Mouse (Mus musculus): ENCODE data around the gene Zmiz1. TPM values are rescaled to one million over a fixed set of nuclear protein-coding genes. Genes with fewer than 3 reads are reported as not detected.
A peak's percentile ranks its signal among the peaks of the same experiment; 100 is the strongest.

Gene Zmiz1
- total and polyA plus RNA-seq, 3 experiments = 90.8 to 142 (median 95.8) TPM

DNA sequence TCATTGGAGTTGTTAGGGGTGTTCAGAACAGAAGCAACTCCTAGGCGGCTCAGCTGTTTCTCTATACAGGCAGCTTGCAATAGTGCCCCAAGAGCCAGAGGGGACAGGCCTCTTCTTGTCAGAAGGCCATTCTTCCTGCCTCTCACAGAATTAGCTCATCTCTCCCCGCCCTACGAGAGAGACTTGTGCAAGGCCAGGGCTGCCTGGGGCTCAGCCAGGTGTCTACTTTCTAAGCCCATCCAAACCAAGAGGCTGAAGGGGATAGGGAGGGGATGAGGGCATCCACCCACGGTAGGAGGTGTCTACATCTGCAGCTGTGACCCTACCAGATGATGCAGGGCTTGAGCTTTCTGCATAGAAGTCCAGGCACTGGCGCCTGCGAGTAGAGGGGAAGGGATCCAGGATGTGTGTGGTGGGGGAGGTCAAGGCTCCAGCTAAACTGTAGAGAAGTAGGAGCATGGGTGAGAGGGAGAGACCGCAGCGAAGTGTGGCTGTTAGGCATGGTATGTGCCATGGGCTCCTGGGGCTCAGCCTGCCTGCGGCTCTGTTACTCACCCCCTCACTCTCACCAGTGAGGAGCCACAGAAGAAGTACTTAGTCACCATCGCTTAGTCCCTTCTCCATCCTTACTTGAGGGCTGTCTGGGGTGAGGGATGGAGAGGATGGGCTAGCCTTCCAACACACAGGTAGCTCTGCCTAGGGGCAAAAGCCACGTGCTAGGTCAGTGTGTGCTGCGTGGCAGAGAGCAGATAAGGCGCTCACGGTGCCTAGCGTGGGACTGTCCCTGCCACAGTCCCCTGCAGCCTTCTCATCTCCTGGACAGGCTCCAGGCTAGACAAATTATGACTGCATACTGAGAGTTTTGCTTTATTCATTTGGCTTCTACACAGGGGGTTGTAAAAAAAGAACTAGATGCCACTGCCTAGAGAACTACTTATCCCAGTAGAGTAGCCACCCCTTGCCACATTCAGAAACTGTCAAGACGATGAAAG, 130.3 kb downstream of the Zmiz1 start:
- DNase-seq = peak; percentile 78

DNA sequence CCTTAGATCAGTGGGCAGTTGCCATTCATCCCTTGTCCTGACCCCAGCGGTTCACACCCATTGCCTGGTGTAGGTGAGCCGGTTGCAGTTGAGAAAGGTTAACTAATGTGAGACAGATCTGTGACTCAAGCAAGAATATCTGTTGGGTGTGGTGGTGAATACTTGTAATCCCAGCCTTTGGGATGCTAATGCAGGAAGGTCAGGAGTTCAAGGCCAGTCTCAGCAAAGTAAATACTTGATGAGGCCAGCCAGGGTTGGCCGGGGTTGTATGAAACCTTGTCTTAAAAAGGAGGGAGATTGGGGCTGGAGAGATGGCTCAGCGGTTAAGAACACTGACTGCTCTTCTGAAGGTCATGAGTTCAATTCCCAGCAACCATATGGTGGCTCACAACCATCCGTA, 132.0 kb downstream of the Zmiz1 start:
- DNase-seq = no peak

DNA sequence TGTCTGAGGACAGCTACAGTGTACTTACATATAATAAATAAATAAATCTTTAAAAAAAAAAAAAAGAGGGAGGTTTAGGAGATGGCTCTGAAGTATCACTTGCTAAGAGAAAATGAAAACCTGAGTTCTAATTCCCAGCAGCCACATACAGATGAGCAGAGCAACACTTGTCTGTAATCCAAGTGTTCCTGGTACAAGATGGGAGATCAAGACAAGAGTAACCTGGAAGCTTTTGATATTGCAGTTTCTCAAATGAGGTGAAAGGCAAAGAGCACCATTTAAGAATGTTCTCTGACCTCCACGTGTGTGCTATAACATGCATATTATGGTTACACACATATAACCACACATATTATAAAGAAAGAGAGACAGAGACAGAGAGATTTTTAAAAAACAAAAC, 132.4 kb downstream of the Zmiz1 start:
- no peak for DNase-seq

DNA sequence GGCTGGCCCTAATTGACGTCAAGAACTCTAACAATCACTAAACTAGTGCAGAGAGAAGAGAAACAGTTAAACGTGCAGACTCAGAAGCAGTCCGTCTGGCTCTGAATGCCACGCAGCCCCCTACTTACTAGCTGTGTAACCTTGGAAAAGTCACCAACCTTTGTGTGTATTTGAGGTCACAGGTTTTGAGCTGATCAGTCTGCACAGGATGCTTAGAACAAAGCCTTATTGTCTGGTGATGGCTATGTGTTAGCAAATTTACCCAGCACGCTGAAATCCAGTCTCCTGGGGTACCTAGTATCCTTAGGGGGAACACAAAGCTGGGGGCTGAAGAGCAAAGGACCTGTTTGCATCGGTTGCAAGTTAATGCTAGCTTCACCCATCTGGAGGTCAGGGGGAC, 133.5 kb downstream of the Zmiz1 start:
- DNase-seq = no peak

DNA sequence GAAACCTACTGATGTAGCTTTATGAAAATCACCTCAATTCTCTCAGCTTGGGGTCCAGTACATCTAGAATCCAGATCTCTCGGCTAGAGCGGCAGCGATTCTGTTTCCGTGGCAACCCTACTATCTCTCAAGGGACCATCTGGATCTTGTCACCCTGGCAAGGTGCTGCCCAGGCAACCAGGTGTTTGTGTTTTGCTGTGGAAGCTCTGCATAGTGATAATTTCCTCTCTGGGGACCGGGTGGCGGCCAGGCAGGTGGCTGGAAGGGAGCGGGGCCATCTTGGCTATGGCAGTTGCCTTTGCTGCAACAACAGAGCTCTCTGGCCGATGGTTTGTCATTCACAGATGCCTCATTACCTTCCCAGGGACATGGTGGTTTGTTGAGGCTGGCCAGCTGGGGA, 134.9 kb downstream of the Zmiz1 start:
- DNase-seq = no peak

DNA sequence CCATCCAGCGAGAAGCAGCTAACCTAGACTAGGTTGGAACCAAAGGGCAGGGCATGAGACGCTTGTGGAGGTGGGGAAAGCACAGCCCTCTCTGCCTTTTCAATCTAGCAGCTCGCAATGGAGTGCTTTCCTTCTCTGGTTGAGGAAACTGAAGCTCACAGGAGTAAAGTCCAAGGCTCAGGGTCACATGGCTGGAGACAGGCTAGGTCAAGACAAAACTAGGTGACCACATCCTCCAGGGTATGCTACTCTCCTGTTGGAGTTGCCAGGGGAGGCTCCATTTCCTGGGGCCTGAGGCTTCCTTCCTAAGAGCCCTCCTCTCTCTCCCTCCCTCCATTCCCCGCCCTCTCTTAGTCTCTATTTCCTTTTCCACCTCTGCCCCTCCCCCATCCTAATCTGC, 135.6 kb downstream of the Zmiz1 start:
- DNase-seq = no peak

DNA sequence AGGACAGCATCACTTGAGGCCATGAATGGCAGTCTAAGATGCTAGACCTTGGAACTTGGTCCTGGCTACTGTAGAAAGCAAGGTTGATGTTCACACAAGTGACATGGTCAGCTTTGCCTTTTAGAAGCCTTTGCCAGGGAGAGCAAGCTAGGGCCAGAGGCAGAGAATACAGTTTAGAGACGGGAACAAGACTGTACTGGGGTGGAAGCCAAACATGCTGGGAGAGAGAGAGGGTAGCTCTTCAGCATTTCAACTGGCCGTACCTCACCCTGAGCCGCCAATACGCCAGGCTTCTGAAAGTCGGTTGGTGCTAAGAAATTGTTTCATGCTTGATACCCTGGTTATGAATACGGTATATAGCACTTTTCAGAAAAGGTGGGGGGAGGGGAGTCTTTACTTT, 140.0 kb downstream of the Zmiz1 start:
- DNase-seq = no peak

DNA sequence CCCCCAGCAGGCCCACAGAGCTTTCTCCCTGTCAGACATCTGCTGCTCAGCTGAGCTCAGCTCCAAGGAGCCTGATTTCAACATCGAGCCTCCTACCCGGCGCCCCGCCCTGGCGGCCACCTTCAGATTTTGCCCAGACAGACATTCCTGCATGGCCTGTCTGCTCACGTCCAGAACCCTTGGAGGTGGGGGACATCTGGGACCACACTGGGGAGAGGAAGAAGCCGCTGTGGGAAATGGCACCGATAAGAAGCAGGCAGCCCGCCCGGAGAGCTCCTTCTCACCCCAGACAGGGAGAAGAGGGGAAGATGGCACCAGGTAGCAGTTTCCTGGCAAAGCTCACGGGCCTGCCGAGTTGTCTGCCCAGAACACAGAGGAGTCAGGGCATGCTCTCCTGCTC, 140.9 kb downstream of the Zmiz1 start:
- DNase-seq = no peak

DNA sequence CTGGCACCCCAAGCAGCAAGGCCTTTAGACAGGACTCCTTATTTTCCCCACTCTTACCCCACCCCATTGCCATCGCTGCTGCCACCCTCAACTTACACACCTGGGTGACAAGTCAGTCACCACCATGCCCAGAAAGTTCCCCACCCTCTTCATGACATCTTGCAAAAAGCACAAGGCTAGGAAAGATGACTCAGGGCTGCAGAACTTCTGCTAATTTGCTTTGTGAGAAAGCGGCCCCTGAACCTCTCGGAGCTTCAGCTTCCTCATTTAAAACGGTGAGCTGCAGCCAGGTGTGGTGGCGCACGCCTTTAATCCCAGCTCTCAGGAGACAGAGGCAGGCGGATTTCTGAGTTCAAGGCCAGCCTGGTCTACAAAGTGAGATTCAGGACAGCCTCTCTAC, 141.4 kb downstream of the Zmiz1 start:
- no peak for DNase-seq

DNA sequence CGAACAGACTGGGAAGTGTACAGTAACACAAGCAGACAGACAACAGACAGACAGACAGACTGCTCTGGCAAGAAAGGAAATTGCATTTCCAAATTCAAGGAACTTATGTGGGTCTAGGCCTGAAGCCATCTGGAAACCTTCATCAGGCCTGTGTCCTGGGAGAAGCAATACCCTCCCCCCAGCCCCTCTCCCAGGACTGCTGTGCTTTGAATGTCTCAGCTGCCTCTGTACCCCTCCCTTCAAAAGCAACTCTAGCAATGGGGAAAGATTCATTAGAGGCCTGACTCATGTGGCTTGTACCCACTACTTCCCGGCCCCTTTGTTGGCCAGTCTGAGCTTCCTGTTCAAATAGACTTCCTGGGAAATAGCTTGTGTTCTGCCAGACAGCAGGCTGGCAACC, 142.0 kb downstream of the Zmiz1 start:
- DNase-seq = no peak

DNA sequence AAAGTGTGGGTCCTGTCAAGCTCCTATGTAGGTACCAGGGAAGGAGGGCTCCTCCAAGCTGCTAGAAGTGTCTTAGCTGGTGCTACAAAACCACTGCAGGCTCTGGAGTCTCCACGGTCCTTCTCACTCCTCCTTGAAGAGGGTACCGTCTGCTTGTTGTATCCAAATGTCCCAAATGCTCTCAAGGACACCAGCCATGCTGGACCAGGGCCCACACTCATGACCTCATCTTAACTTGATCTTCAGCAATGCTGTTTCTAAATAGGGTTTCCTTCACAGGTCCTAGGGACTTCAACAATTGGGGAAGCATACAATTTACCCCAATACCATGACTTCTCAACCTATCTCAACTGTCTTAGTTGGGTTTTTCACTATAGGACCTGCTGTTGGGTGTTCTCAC, 143.0 kb downstream of the Zmiz1 start:
- peak; percentile 79 for DNase-seq

DNA sequence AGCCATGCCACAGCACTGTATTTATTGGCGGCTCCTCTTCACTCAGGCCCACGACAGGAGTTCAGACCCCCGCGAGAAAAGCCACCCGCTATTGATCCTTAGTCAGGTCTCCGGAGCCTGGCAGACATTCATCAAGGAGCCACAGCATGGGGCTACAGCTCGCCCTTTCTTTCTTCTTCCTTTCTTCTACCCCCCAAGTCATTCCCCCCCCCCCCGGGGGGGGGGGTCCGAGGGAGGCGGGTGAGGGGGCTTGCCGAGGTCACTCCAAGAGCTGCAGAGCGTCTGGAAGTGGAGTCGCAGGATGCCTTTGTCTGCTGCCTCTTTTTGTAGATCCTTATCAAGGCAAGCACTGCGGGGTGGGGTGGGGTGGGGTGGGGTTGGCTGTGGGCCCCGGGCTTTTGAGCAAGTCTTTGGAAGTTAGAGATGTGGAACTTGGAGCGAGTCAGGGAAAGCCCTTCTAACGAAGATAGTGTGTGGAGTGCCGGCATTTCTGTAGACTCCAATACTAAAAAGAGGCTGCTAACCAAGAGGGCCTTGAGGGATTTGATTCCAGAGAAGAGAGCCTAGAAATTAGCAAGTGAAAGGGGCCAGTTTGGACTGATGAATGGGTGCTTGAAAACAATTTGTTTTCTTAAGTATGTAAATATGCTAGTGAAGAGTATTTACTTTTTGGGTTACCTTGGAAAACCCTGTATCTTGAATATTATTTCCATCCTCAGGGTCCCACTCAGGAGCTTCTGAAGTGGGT, 145.6 kb downstream of the Zmiz1 start:
- no peak for DNase-seq

DNA sequence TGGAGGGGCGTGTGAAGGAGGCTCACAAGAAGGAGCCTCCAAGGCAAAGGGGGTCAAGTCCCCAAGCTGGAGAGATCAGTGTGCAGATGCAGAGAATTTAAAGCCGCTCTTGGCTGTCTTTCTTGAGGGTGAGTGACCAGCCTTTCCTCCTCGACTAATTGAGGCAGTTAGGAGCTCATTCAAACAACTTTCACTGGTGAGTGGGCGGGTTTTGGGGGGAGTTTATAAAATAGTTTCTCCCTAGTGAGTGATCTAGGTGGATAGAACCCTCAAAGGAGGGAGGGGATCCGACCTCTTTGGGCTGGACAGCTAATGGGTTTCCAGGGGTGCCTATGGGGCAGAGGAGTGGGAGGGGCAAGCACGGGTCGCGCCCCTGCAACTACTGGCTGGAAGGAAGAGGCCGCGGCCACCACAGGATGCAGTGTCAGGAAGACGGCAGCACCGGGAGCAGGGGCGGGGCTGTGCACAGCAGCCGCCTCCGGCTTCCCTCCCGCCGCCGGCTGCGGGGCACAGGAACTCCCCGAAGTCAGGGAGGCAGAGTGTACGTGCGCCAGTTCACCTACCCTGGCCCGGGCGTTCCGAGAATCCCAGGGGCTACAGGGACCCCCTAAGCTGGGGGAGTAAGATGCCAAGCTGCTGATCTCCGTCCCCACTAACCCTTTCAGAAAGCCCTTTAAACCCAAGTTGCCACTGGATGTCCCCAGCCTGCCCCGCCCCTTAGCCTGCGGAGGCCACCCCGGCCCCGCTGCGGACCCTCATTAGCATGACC, 147.6 kb downstream of the Zmiz1 start:
- peak; percentile 78 for DNase-seq

DNA sequence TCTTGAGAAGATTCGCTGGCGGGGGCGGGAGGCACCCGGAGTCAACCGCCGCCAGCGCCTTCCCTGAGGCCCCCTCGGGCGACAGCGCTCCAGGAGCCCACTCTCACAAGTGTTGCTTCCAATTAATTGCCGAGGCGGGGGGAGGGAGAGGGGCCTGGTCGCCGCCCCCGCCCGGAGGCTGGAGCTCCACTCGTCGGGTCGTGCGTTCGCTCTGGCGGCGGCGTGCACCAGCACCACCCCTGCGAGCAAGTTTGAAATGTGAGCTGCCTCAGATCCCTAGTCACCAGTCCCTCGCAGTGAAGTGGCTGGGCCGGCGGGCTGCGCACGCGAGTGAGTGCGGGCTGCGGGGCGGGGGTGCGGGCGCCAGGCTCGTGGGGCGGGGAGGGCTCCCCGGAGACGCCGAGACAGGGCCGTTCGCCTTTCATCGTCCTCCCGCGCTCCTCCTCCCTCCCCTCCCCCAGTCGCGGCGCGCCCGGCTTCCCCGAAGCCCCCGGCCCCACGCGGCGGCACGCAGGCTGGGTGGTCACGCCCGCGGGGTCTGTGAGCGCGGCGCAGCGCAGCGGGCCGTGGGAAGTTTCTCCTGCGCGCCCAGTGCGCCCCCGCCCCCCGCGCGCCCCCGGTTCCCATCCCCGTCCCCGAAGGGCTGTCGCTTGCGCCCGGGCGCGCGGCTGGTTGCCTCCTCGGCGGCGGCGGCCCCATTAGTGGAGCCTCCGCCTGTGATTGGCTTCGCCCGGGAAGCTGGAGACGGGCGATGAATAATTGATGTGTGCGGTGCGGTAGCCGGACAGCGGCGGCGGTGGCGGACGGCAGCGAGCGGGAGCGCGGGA, 148.4 kb downstream of the Zmiz1 start:
- DNase-seq = peak; percentile 59

DNA sequence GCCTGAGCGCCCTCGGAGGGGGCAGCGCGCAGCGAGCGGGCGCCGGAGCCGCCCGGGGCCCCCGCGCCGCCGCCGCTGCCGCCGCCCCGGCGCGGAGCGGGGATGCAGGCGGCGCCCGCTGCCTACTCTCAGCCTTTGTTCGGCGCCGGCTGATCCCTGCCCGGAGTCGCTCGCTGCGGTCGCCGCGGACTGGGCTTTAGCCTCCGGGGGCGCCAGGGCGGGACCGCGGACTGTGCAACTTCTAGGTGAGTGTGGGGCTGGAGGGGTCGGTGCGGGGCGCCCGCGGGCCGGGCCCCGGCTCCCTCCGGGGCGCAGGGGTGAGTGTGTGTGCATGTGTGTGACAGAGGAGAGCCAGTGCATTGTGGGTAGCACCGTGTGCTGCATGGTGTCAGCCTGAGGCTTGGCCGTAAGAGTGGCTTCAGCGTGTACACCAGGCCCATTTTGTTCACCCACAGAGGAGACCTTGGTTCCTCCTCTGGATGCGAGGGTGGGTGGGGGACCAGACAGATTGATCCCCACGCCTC, 149.0 kb downstream of the Zmiz1 start:
- peak; percentile 65 for DNase-seq

DNA sequence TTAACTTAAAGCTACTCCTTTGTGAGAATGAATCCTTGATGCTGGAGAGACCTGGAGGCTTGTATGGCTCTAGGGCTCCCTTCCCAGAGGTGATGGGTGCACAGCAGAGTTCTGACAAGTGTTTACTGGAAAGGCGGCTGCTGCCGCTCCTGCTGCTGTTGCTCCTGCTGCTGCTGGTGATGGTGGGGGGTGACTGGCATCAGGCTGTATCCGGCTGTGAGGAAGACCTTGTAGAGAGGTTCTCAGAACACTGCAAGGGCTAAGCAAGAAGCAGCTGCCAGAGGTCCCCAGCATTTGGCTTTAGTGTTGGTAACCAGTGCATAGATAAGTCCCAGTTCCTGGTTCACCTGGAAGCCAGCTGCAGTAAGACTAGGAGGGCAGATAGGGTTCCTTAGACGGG, 149.6 kb downstream of the Zmiz1 start:
- DNase-seq = no peak

DNA sequence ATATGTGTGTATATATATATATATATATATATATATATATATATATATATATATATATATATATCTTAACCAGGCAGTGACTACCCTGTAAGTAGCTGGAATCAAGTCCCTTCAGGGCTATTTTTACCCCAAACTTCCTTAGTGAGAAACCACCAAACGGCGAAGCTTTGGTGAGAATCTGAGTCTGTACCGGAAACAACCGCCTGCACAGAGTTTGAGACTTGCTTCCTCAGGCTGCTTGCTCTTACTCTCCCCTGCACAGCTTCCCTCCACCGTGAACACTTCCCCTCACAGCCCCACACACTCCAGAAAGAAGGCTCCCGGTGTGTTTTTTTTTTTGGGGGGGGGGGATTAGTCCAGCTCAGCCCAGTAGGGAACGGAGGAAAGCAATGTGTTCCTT, 150.4 kb downstream of the Zmiz1 start:
- DNase-seq = no peak

DNA sequence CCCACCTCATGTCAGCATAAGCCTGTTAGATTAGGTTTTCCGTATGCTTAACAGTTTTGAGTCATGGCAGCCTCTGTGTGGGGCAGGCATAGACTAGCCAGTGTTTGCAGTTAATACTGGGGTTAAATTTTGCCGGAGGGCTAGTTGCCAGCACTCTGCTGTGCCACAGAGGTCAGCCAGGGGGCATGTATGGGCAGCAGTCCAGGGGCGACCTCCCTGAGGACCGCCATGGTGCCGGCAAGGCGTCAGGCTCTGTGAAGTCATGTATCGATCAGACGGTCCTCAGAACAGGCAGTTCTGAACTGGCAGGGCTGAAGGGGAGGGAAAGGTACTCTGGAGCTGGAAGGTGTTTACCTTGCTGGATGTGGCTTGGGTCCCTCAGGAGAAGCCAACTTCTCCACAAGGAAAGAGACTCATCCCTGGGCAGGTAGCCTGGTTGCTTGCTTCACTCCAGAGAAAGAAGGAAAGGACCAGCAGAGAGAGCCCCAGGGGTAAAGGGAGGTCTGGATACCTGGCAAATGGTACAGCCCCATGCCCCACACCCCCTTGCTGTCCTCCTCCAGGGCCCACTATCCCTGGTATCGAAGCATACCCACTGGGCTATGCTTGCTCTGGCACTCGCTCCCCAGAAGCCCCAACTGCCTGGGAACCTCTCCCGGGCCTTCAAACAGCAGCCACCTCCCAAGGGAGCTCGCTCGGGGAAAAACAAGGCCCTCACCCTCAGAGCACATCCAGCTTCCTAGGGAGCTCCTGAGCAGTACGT, 151.6 kb downstream of the Zmiz1 start:
- DNase-seq = no peak

DNA sequence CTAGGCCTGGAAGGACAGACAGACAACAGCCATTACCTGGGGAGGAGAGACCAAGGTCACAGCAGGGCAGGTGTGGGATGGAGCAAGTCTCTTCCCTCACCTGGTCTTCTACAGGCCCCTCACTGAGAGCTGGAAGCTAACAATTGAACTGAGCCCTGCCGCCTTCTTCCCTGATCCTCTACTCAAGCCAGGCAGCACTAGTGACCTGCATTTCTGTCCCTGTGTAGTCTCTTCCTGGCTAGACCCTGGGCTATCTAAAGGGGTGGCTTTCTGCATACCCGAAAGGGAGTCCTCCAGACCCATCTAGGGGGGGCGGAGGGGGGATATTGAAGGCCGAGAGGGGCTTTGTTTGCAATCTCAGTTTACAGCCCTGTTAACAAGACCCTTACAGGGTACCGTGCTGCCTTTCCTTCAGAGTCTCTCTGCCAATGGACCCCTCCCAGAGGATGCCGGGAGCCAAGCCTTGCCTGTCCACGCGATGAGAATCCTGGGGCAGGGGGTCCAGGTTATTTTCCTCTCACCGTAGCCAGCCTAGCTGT, 152.2 kb downstream of the Zmiz1 start:
- DNase-seq = no peak
